Mouse (Mus musculus) kidney, postnatal 4 days (tissue): ENCODE results near the gene Fosl1.
A peak's percentile ranks its signal among the peaks of the same experiment; 100 is the strongest.

Experiments
- DNase-seq, 2 experiments: peaks; one replicate each; pipeline ENCODE4 v3.0.0; 2021; ENCODE audit warnings: mixed read lengths in 2 of 2

The Fosl1 gene

GRCm38 (mm10) chr19:5483386-5484359, 36.3 kb downstream of the Fosl1 start:
- peak; percentile 2 to 12 for DNase-seq

GRCm38 (mm10) chr19:5484496-5484895, 37.1 kb downstream of the Fosl1 start:
- DNase-seq = no peak

GRCm38 (mm10) chr19:5485371-5485770, 38.0 kb downstream of the Fosl1 start:
- peak in 1 of 2 experiments; percentile 8 for DNase-seq

- DNase-seq = peak in 1 of 2 experiments; percentile 6
Measured at GRCm38 (mm10) chr19:5485821-5486220, 38.5 kb downstream of the Fosl1 start.

GRCm38 (mm10) chr19:5486286-5486685, 38.9 kb downstream of the Fosl1 start:
- DNase-seq = peak in 1 of 2 experiments; percentile 46

- DNase-seq = no peak
Measured at GRCm38 (mm10) chr19:5486771-5487170, 39.4 kb downstream of the Fosl1 start.

GRCm38 (mm10) chr19:5487768-5488550, 40.6 kb downstream of the Fosl1 start, which contains the start of gene Mus81:
TSS of gene Mus81 (minus strand) at chr19:5488402.
- DNase-seq = peak; percentile 98 to 99

GRCm38 (mm10) chr19:5488878-5489571, 41.7 kb downstream of the Fosl1 start:
- peak; percentile 98 to 99 for DNase-seq

- DNase-seq = peak in 1 of 2 experiments; percentile 19
Measured at GRCm38 (mm10) chr19:5489721-5490120, 42.4 kb downstream of the Fosl1 start.

GRCm38 (mm10) chr19:5490313-5490897, 43.1 kb downstream of the Fosl1 start, which contains the start of gene Cfl1:
TSS of gene Cfl1 (plus strand) at chr19:5490455.
- peak; percentile 95 to 97 for DNase-seq

GRCm38 (mm10) chr19:5490898-5491708, 43.8 kb downstream of the Fosl1 start:
- DNase-seq = peak; percentile 87 to 92

- no peak for DNase-seq
Measured at GRCm38 (mm10) chr19:5492641-5493040, 45.3 kb downstream of the Fosl1 start.

GRCm38 (mm10) chr19:5493301-5493721, 46.0 kb downstream of the Fosl1 start:
- DNase-seq = peak in 1 of 2 experiments; percentile 65

GRCm38 (mm10) chr19:5494314-5494713, 47.0 kb downstream of the Fosl1 start:
- DNase-seq = no peak

- no peak for DNase-seq
Measured at GRCm38 (mm10) chr19:5495353-5496051, 48.2 kb downstream of the Fosl1 start.

- no peak for DNase-seq
Measured at GRCm38 (mm10) chr19:5496052-5496370, 48.7 kb downstream of the Fosl1 start.

- DNase-seq = no peak
Measured at GRCm38 (mm10) chr19:5500330-5500875, 53.1 kb downstream of the Fosl1 start.

- DNase-seq = no peak
Measured at GRCm38 (mm10) chr19:5503687-5504086, 56.3 kb downstream of the Fosl1 start, which contains the start of gene 1700020D05Rik. TSS of gene 1700020D05Rik (minus strand) at chr19:5503787.
